Mouse (Mus musculus) liver (tissue): ENCODE results near the gene 4930563M21Rik.
"Not testable (repeated sequence)": the region's sequence is repeated elsewhere in the genome, so short reads cannot be mapped to it uniquely, and the experiment has no call there.

Experiments used
- DNase-seq: peaks from one replicate; pipeline ENCODE4 v3.0.0-alpha.2; 2020; ENCODE audit warnings: mixed read lengths

4930563M21Rik gene

GRCm38 (mm10) chr9:56010450-56010849 lies at the start of gene 4930563M21Rik:
Gene 4930563M21Rik (minus strand): TSS chr9:56010550.
- no peak for DNase-seq

- no peak for DNase-seq
Observed at GRCm38 (mm10) chr9:56056147-56056546, 45.8 kb upstream of the 4930563M21Rik start.

- DNase-seq: no peak
Observed at GRCm38 (mm10) chr9:56053796-56054195, 43.4 kb upstream of the 4930563M21Rik start.

- DNase-seq: no peak
Observed at GRCm38 (mm10) chr9:56042181-56042621, 31.9 kb upstream of the 4930563M21Rik start.

- peak; percentile 95 for DNase-seq
Observed at GRCm38 (mm10) chr9:56041372-56042180, 31.2 kb upstream of the 4930563M21Rik start, which contains the start of gene Rcn2. Gene Rcn2 (plus strand): TSS chr9:56041845.

GRCm38 (mm10) chr9:56032219-56032618 lies 21.9 kb upstream of the 4930563M21Rik start:
- DNase-seq: no peak

- no peak for DNase-seq
Observed at GRCm38 (mm10) chr9:56027292-56027691, 16.9 kb upstream of the 4930563M21Rik start.

- DNase-seq: no peak
Observed at GRCm38 (mm10) chr9:56024772-56025171, 14.4 kb upstream of the 4930563M21Rik start.

- DNase-seq: not testable (repeated sequence)
Observed at GRCm38 (mm10) chr9:56004679-56005078, 5.7 kb downstream of the 4930563M21Rik start.

- DNase-seq: peak; percentile 33
Observed at GRCm38 (mm10) chr9:55946819-55947218, 63.5 kb downstream of the 4930563M21Rik start.

GRCm38 (mm10) chr9:55941356-55941755 lies 69.0 kb downstream of the 4930563M21Rik start:
- no peak for DNase-seq

- DNase-seq: no peak
Observed at GRCm38 (mm10) chr9:55938618-55938985, 71.7 kb downstream of the 4930563M21Rik start.

GRCm38 (mm10) chr9:55937664-55938617 lies 72.4 kb downstream of the 4930563M21Rik start, which contains the start of gene Scaper:
Gene Scaper (minus strand): TSS chr9:55938119.
- peak; percentile 95 for DNase-seq

GRCm38 (mm10) chr9:55937224-55937663 lies 73.1 kb downstream of the 4930563M21Rik start:
- peak; percentile 3 for DNase-seq

- no peak for DNase-seq
Observed at GRCm38 (mm10) chr9:55932482-55932881, 77.9 kb downstream of the 4930563M21Rik start.

- no peak for DNase-seq
Observed at GRCm38 (mm10) chr9:55918579-55918978, 91.8 kb downstream of the 4930563M21Rik start.

- no peak for DNase-seq
Observed at GRCm38 (mm10) chr9:55916751-55917150, 93.6 kb downstream of the 4930563M21Rik start.
